Mouse (Mus musculus) lung, embryonic 14.5 days (tissue): ENCODE measurements around the gene Hic1. TPM values are rescaled to one million over a fixed set of nuclear protein-coding genes. Genes with fewer than 3 reads are reported as not detected.
"Not testable (repeated sequence)": the region's sequence is repeated elsewhere in the genome, so short reads cannot be mapped to it uniquely, and the experiment has no call there.

ENCODE experiments used
- ATAC-seq: fragments of 200-750 bp; cut with Nextera tagmentation; 2 replicates; pipeline ENCODE4 v1.8.0; 2017; ENCODE audit warnings: mild to moderate bottlenecking, moderate TSS enrichment, moderate library complexity; ENCODE audit not compliant: insufficient read depth
- DNase-seq: peaks from one replicate; pipeline ENCODE4 v3.0.0-alpha.2; 2015
- H3K27ac ChIP-seq: fragments of 300-500 bp; sonication (generic); 2 replicates; pipeline ENCODE4 v1.5.1; 2014; ENCODE audit warnings: low read depth, mild to moderate bottlenecking, moderate library complexity
- H3K27me3 ChIP-seq: fragments of 300-500 bp; sonication (generic); 2 replicates; pipeline ENCODE4 v1.6.1; 2014; ENCODE audit warnings: low read length, control low read depth; ENCODE audit not compliant: insufficient read depth
- H3K36me3 ChIP-seq: fragments of 300-500 bp; sonication (generic); 2 replicates; pipeline ENCODE4 v1.6.1; 2014; ENCODE audit warnings: control low read depth; ENCODE audit not compliant: insufficient read depth
- H3K4me1 ChIP-seq: fragments of 300-500 bp; sonication (generic); 2 replicates; pipeline ENCODE4 v1.6.1; 2014; ENCODE audit warnings: antibody characterized with exemption, control low read depth; ENCODE audit not compliant: insufficient read depth
- H3K4me2 ChIP-seq: fragments of 300-500 bp; sonication (generic); 2 replicates; pipeline ENCODE4 v1.6.1; 2014; ENCODE audit warnings: mild to moderate bottlenecking
- H3K4me3 ChIP-seq: fragments of 300-500 bp; sonication (generic); 2 replicates; pipeline ENCODE4 v1.5.1; 2014; ENCODE audit warnings: low read depth, low read length
- H3K9ac ChIP-seq: fragments of 300-500 bp; sonication (generic); 2 replicates; pipeline ENCODE4 v1.6.1; 2014
- H3K9me3 ChIP-seq: fragments of 300-500 bp; sonication (generic); 2 replicates; pipeline ENCODE4 v1.6.1; 2016; ENCODE audit warnings: low read depth, low read length, control low read depth
- CTCF ChIP-seq: IDR thresholded peaks from 2 replicates; pipeline ENCODE4 v1.5.1; 2016; ENCODE audit warnings: antibody characterized with exemption, low read depth
- WGBS: fragments of 180-500 bp; shearing (Covaris S2); extraction: QIAGEN DNeasy Blood & Tissue Kit; methylation state at CpG from one replicate; pipeline ENCODE4 v1.1.7; 2014; 5-methylcytosine and 5-hydroxymethylcytosine counted together
- polyA plus RNA-seq: library from polyadenylated mRNA; unstranded; fragments of >200 nt; fragmentation: Nextera tagmentation; extraction: Ambion mirVana; gene quantifications from 2 replicates; pipeline ENCODE4 v1.2.1, GENCODE M21; 2014

The Hic1 gene
- polyA plus RNA-seq, 1 experiment from 2014 or later: 15.6 TPM

GRCm38 (mm10) chr11:75183917-75184570, 14.7 kb upstream of the Hic1 start:
- Histone ChIP-seq H3K9ac (no peak overlapping the region), H3K4me3 (no peak overlapping the region), H3K27ac (no peak overlapping the region), H3K9me3 (no peaks in the 10 kb centered on the region), H3K36me3 (peaks cover 36% of the 10 kb centered on the region), H3K4me2 (no peak overlapping the region), H3K4me1 (no peaks in the 10 kb centered on the region), H3K27me3 (no peaks in the 10 kb centered on the region)
- WGBS: 74% methylated on average over 2 of the region's 2 CpGs
- DNase-seq (no peak), ATAC-seq (no peak)
- TF ChIP-seq CTCF: no peak

GRCm38 (mm10) chr11:75178672-75179208, 9.4 kb upstream of the Hic1 start, which contains the start of gene Ovca2:
Gene Ovca2, minus strand, starts transcription at chr11:75178835.
- 0% methylated on average over 33 of the region's 33 CpGs for WGBS
- ATAC-seq (peak; percentile 98), DNase-seq (peak; percentile 96)
- H3K4me3 ChIP-seq: peak within 1 kb of the TSS; percentile 77
- no peaks in the 10 kb centered on the region for H3K27me3 ChIP-seq
- peak within 1 kb of the TSS; percentile 70 for H3K9ac ChIP-seq
- peak within 1 kb of the TSS; percentile 80 for H3K27ac ChIP-seq
- H3K36me3 ChIP-seq: peaks cover 46% of the 10 kb centered on the region
- peaks cover 5% of the 10 kb centered on the region; the same call in 1 of the 2 replicates for H3K4me1 ChIP-seq
- peak within 1 kb of the TSS; percentile 96 for H3K4me2 ChIP-seq
- TF ChIP-seq CTCF: peak; percentile 98
- no peaks in the 10 kb centered on the region for H3K9me3 ChIP-seq

DNA sequence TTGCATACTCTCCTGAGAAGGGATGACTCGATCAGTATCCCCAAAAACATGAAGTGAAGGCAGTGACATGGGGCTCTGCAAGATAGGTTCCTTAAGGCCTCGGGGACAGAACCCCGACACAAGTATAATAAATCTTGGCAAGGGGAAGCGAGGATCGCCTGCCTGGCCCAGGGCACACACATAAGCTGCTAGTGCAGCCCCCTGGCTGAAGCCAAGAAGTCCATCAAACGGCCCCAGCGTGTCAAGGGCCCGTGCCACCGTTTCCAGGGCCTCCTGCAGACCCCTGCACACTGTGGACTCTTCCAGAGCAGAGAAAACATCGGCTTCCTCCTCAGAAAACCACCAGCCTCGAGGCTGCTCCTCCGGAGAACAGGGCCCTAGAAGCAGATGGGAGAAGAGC, 8.7 kb upstream of the Hic1 start:
- ATAC-seq: no peak
- Histone ChIP-seq H3K4me3 (peak overlapping the region; percentile 77), H3K9me3 (no peaks in the 10 kb centered on the region), H3K27me3 (peaks cover 2% of the 10 kb centered on the region), H3K27ac (peak overlapping the region; percentile 80), H3K4me1 (peaks cover 5% of the 10 kb centered on the region; the same call in 1 of the 2 replicates), H3K9ac (peak overlapping the region; percentile 70), H3K4me2 (peak overlapping the region; percentile 96), H3K36me3 (peaks cover 40% of the 10 kb centered on the region)
- no peak for TF ChIP-seq CTCF
- 44% methylated on average over 12 of the region's 12 CpGs for WGBS
- no peak for DNase-seq

- H3K36me3 ChIP-seq: peaks cover 17% of the 10 kb centered on the region; the same call in 1 of the 2 replicates
- not testable (repeated sequence) for H3K9ac ChIP-seq, H3K9me3 ChIP-seq, DNase-seq, H3K27ac ChIP-seq, H3K4me1 ChIP-seq, H3K4me2 ChIP-seq, ATAC-seq, H3K4me3 ChIP-seq
- peaks cover 35% of the 10 kb centered on the region for H3K27me3 ChIP-seq
- 67% methylated on average over 6 of the region's 6 CpGs for WGBS
Measured at GRCm38 (mm10) chr11:75174574-75174973, 5.3 kb upstream of the Hic1 start.

DNA sequence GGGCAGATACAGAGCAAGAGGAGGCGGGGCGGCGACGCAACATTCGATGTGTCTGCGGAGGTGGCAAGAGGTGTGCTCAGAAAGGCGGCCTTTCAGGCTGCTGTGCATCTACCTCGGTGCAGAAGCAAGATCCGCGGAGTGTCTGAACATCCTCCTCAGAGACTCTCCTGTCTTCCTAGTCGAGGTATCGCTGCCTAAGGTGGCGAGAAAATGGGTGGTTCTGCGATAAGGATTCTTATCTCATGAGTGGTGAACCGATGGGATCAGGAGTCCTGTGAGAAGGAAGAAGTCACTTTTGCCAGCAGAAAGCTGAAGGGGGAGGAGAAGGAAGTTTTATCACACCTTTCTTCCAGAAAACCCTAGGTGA, 4.5 kb upstream of the Hic1 start:
- Histone ChIP-seq H3K4me3 (peak overlapping the region; percentile 61), H3K9ac (no peak overlapping the region), H3K36me3 (peaks cover 17% of the 10 kb centered on the region; the same call in 1 of the 2 replicates), H3K27me3 (peaks cover 38% of the 10 kb centered on the region), H3K9me3 (no peaks in the 10 kb centered on the region), H3K27ac (no peak overlapping the region), H3K4me1 (peaks cover 7% of the 10 kb centered on the region), H3K4me2 (peak overlapping the region; percentile 92)
- 4% methylated on average over 15 of the region's 15 CpGs for WGBS
- DNase-seq: no peak
- no peak for ATAC-seq
- TF ChIP-seq CTCF: no peak

DNA sequence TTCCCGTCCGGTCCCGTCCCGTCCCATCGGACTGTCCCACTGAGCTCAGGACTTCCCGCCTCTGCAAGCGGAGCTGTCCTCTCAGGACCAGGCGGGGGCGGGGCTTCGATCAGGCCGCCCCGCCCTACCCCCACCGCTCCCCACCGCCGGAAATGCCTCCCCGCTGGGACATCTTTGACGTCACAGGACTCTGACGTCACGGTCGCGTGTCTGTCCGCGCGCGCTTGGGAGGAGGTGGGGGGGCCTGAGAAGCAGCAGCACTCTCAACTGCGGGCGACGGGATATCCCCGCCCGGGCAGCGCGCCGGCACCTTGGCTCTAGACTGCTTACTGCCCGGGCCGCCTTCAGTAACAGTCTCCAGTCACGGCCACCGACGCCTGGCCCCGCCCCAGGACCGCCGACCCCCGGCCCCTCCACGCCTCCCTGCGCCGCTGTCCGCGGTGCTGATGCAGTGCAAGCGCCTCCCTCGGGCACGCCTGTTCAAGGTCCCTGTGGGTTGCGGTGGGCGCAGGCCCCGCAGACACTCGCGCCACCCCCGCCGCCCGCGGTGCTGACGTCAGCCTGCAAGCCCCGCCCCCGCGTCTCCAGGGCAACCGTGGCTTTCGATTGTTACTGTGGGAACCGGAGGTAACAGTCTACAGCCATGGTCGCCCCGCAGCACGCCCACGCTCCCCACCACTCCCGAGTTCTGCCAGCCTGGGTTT, 3.9 kb upstream of the Hic1 start:
- peak overlapping the region; percentile 92 for H3K4me2 ChIP-seq
- H3K9ac ChIP-seq: 0 out of 2 replicates have a peak overlapping the region, but pooled peaks have one; percentile 16
- ATAC-seq (peak; percentile 51), DNase-seq (peak; percentile 91)
- peak overlapping the region; percentile 61 for H3K4me3 ChIP-seq
- H3K9me3 ChIP-seq: no peaks in the 10 kb centered on the region
- peaks cover 17% of the 10 kb centered on the region; the same call in 1 of the 2 replicates for H3K36me3 ChIP-seq
- peaks cover 7% of the 10 kb centered on the region for H3K4me1 ChIP-seq
- no peak overlapping the region for H3K27ac ChIP-seq
- under 1% methylated on average over 71 of the region's 71 CpGs for WGBS
- peaks cover 43% of the 10 kb centered on the region for H3K27me3 ChIP-seq
- no peak for TF ChIP-seq CTCF
